21 mouse cellular contexts compared by ENCODE assay signal in the genomic region with DNA sequence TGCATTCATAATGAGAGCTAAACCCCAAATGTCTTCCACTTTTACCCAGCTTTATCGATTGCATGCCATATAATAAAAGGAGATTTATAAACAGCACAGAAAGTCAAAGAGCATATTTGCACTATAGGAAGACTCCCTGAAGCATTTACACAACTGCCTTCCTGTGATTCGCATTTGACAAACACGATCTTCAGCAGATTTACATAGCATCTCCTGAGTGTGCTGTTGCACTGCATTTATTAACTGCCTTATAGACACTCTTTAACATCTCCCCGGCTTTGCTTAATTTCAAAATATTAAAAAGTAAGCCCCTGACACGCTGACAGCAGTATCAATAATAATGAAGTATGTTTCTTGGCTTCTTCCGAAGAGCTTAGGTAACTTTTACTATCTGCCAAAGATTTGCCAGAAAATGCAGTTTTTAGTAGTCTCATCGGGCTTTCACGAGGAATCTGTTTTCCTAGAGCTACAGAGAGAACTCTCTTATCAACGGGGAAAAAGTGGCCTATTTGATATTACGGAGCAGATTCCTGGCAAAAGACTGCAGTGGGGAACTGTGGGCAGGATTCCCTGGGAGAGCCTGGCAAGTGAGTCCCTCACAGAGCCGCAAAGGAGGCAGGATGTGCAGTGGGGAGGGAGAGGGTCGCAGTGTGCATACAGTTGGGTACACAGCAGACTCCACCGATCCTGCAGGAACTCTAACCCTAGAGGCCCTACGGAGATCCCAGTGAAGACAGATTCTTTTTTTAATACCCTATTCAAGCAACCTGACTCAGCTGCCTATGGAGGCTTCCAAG.
DNase-seq lines count a peak whose midpoint lies in the region; ATAC-seq and TF ChIP-seq lines count a peak whose summit lies in the region.
"Had no signal": no experiment of that assay in that cellular context is flagged by ENCODE, and none has a peak within 500 bp of the region (broad histone marks: within the 10 kb centered on the region; RNA-seq: fewer than 3 reads in every experiment).

No protein-coding gene starts in this region.

- no peaks in the 10 kb centered on the region for H3K36me3 ChIP-seq in forebrain, embryonic 15.5 days
- no peaks in the 10 kb centered on the region for H3K36me3 ChIP-seq in forebrain, embryonic 12.5 days (replicated peaks)
- H3K36me3 ChIP-seq: G1E; hindbrain, embryonic 13.5 days; limb, embryonic 15.5 days; midbrain, embryonic 12.5 days had no signal

- peak; percentile 10 for DNase-seq in left cerebral cortex, postnatal 4 days
- DNase-seq in left cerebral cortex, adult 11 months (ENCODE audit: low spot score): no peak
- peak; percentile 23 for DNase-seq in brain, embryonic 14.5 days (ENCODE audit: low read depth)
- peak; percentile 23 to 60 for DNase-seq in cerebellum, postnatal 14 days
- DNase-seq in gastrocnemius, postnatal 10 days: no peak
- DNase-seq in testis, postnatal 14 days (ENCODE audit: low spot score): no peak
- DNase-seq: embryo, embryonic 11 days; gastrocnemius, adult 2 months; heart, adult 2 months; lung, adult 18-20 months; lung, postnatal 36 days; thymus, postnatal 36 days had no signal

- H3K4me2 ChIP-seq in forebrain, embryonic 15.5 days (replicated peaks): no peak overlapping the region
- H3K4me2 ChIP-seq in forebrain, embryonic 12.5 days: no peak overlapping the region
- H3K4me2 ChIP-seq: hindbrain, embryonic 13.5 days; limb, embryonic 15.5 days; midbrain, embryonic 12.5 days had no signal

- no peak overlapping the region for H3K9ac ChIP-seq in forebrain, embryonic 15.5 days (replicated peaks)
- no peak overlapping the region for H3K9ac ChIP-seq in forebrain, embryonic 12.5 days
- H3K9ac ChIP-seq: hindbrain, embryonic 13.5 days; limb, embryonic 15.5 days; midbrain, embryonic 12.5 days had no signal

- no peak; the same call in 1 of the 2 replicates for ATAC-seq in forebrain, embryonic 15.5 days (replicated peaks)
- ATAC-seq in forebrain, embryonic 12.5 days (ENCODE audit: low FRiP score): no peak
- ATAC-seq: intestine, postnatal 0 days had no signal

- H3K27me3 ChIP-seq in forebrain, embryonic 15.5 days: no peaks in the 10 kb centered on the region
- H3K27me3 ChIP-seq in forebrain, embryonic 12.5 days: no peaks in the 10 kb centered on the region
- H3K27me3 ChIP-seq: hindbrain, embryonic 13.5 days; limb, embryonic 15.5 days; midbrain, embryonic 12.5 days had no signal

- H3K9me3 ChIP-seq in forebrain, embryonic 15.5 days: 0 out of 2 replicates have a peak, but pooled peaks cover 4% of the 10 kb centered on the region
- peaks cover 8% of the 10 kb centered on the region for H3K9me3 ChIP-seq in forebrain, embryonic 12.5 days

- TF ChIP-seq POLR2A in brain, embryonic 14.5 days (IDR thresholded peaks at IDR 0.05; ENCODE audit: borderline replicate concordance, extremely low read depth, insufficient read depth, insufficient read length, poor library complexity, severe bottlenecking): no peak

- no peak for TF ChIP-seq CTCF in brain, embryonic 14.5 days (IDR thresholded peaks at IDR 0.05; ENCODE audit: borderline replicate concordance, extremely low read depth, insufficient read depth, insufficient read length)

- H3K4me3 ChIP-seq in forebrain, embryonic 15.5 days: no peak overlapping the region
- no peak overlapping the region for H3K4me3 ChIP-seq in forebrain, embryonic 12.5 days (replicated peaks)
- H3K4me3 ChIP-seq: erythroblast, embryonic 14.5 days; gastrocnemius, adult 2 months; heart, adult 2 months; hindbrain, embryonic 13.5 days; limb, embryonic 15.5 days; midbrain, embryonic 12.5 days had no signal

- intact Hi-C loops in left cerebral cortex, postnatal 4 days (cut with DNase I): no loop called here

- 0 out of 2 replicates have a peak, but pooled peaks cover 3% of the 10 kb centered on the region for H3K4me1 ChIP-seq in forebrain, embryonic 15.5 days
- no peaks in the 10 kb centered on the region for H3K4me1 ChIP-seq in forebrain, embryonic 12.5 days
- H3K4me1 ChIP-seq: hindbrain, embryonic 13.5 days; limb, embryonic 15.5 days; midbrain, embryonic 12.5 days had no signal

- 67% methylated on average over 14 of the region's 14 CpGs for WGBS in forebrain, embryonic 15.5 days
- 82% methylated on average over 14 of the region's 14 CpGs for WGBS in forebrain, embryonic 12.5 days

- peak overlapping the region; percentile 34 for H3K27ac ChIP-seq in forebrain, embryonic 15.5 days (replicated peaks)
- no peak overlapping the region for H3K27ac ChIP-seq in forebrain, embryonic 12.5 days
- H3K27ac ChIP-seq: gastrocnemius, adult 2 months; heart, adult 2 months; hindbrain, embryonic 13.5 days; kidney, postnatal 0 days; limb, embryonic 15.5 days; midbrain, embryonic 12.5 days had no signal

Comparison
In these comparisons a context has a peak if more than half of its experiments do, and no peak if none do; other contexts are left out.
1. DNase-seq: peak in left cerebral cortex, postnatal 4 days (single experiment), brain, embryonic 14.5 days (single experiment) and cerebellum, postnatal 14 days (2 of 2); none in left cerebral cortex, adult 11 months (single experiment), gastrocnemius, postnatal 10 days (single experiment) and testis, postnatal 14 days (single experiment).